Mouse (Mus musculus) ES-E14 (cell line): ENCODE measurements around the gene Dph2. TPM values are rescaled to one million over a fixed set of nuclear protein-coding genes. Genes with fewer than 3 reads are reported as not detected.

Source experiments
- DNase-seq: peaks from one replicate; pipeline ENCODE4 v3.0.0-alpha.2; 2013; ENCODE audit warnings: low read depth, low spot score
- H3K27ac ChIP-seq: 2 replicates; pipeline ENCODE4 v1.5.1; 2012; ENCODE audit warnings: low read depth, mild to moderate bottlenecking, low read length, moderate library complexity, mixed read lengths; ENCODE audit not compliant: poor library complexity, insufficient read depth, severe bottlenecking
- H3K36me3 ChIP-seq: 2 replicates; pipeline ENCODE4 v1.6.1; 2012; ENCODE audit warnings: mild to moderate bottlenecking, low read length, moderate library complexity, mixed read lengths; ENCODE audit not compliant: control insufficient read depth, poor library complexity, insufficient read depth, severe bottlenecking
- H3K4me1 ChIP-seq, 2 experiments: fragments of 150-350 bp in 1 of 2; sonication (generic) in 1 of 2; 2 replicates each; pipeline ENCODE4 v1.6.1; 2012; ENCODE audit warnings: low read length in 2 of 2, mild to moderate bottlenecking in 1 of 2, mixed read lengths in 1 of 2; ENCODE audit not compliant: control insufficient read depth in 2 of 2, insufficient read depth in 2 of 2, poor library complexity in 1 of 2
- H3K4me3 ChIP-seq, 2 experiments: fragments of 150-350 bp in 1 of 2; sonication (generic) in 1 of 2; 2 replicates each; pipeline ENCODE4 v1.5.1; 2012; ENCODE audit warnings: low read length in 2 of 2, low read depth in 1 of 2, mild to moderate bottlenecking in 1 of 2, mixed read lengths in 1 of 2; ENCODE audit not compliant: insufficient read depth in 1 of 2, poor library complexity in 1 of 2, severe bottlenecking in 1 of 2
- H3K9ac ChIP-seq: 2 replicates; pipeline ENCODE4 v1.6.1; 2012; ENCODE audit warnings: low read depth, mild to moderate bottlenecking, low read length, mixed read lengths; ENCODE audit not compliant: poor library complexity, insufficient read depth, severe bottlenecking
- H3K9me3 ChIP-seq: fragments of 150-350 bp; sonication (generic); 2 replicates; pipeline ENCODE4 v1.6.1; 2012; ENCODE audit warnings: low read depth, mild to moderate bottlenecking, low read length; ENCODE audit not compliant: control insufficient read depth, insufficient read depth
- CHD2 ChIP-seq: IDR thresholded peaks from 2 replicates; pipeline ENCODE4 v1.6.1; 2014; ENCODE audit warnings: mild to moderate bottlenecking, low read depth, low read length, inconsistent platforms
- HCFC1 ChIP-seq: IDR thresholded peaks from 2 replicates; pipeline ENCODE4 v1.6.1; 2012; ENCODE audit warnings: low read length, inconsistent platforms, borderline replicate concordance; ENCODE audit not compliant: insufficient read depth
- MAFK ChIP-seq: IDR thresholded peaks from 2 replicates; pipeline ENCODE4 v1.6.1; 2014; ENCODE audit warnings: mild to moderate bottlenecking, low read depth, low read length, inconsistent platforms; ENCODE audit not compliant: insufficient read depth
- ZC3H11A ChIP-seq: IDR thresholded peaks from 2 replicates; pipeline ENCODE4 v1.6.1; 2012; ENCODE audit warnings: low read depth, mild to moderate bottlenecking, inconsistent platforms, low read length, borderline replicate concordance
- ZNF384 ChIP-seq: IDR thresholded peaks from 2 replicates; pipeline ENCODE4 v1.6.1; 2012; ENCODE audit warnings: low read depth, low read length, inconsistent platforms
- in situ Hi-C, 2 experiments: fragments of 600-800 bp; cut with MboI; formaldehyde crosslinking; loops; one replicate each; pipeline ENCODE4 v1.15.1; 2025; ENCODE audit warnings: low sequenced_read_pairs in 2 of 2, inconsistent platforms in 1 of 2; ENCODE audit not compliant: unreplicated experiment in 2 of 2
- total RNA-seq: library from RNA; depleted of rRNA; stranded (reverse); fragments of 300-350 nt; gene quantifications from 2 replicates; pipeline ENCODE4 v1.2.3, GENCODE M21; 2012

The Dph2 gene
- total RNA-seq, 1 experiment: 25.1 TPM

DNA sequence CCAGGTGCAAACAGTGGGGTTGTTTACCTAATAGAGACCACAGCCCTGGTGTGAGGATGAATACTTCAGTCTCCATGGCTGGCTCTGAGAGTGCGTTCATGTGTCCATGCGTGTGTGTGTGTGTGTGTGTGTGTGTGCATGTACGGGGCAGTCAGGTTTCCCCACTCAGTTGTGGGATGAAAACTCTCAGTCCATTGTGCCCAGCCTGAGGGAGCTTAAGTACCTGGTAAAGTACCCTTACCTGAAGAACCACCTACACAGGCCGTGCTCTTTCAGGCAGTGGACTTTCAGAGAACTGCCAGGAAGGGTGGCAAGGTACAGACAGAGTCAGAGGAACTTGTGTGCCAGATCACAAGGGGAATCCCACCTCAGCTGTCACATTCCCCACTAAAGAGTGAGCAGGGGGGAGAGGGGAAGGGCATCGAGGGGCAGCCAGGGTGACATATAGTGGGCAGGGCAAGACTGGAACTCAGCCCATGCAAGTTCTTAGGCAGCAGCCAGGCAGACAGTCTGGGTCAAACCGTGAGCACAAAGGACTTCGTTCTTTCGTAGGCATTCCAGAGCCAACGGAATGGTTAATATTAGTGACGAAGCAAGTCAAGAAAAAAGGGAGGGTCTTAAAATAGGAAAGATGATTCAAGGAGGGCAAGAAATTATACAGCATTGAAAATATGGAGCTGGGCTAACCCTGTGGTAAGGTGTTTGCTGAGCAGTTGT lies 39.5 kb downstream of the Dph2 start:
- Histone ChIP-seq H3K27ac (no peak overlapping the region), H3K9ac (no peak overlapping the region), H3K4me1 (no peaks in the 10 kb centered on the region), H3K36me3 (peaks cover 9% of the 10 kb centered on the region; the same call in 1 of the 2 replicates), H3K4me3 (no peak overlapping the region), H3K9me3 (no peaks in the 10 kb centered on the region)
- TF ChIP-seq ZC3H11A: no peak
- no peak for TF ChIP-seq MAFK
- no peak for TF ChIP-seq ZNF384
- no peak for TF ChIP-seq CHD2
- no peak for DNase-seq
- in situ Hi-C loops: no loop called here

DNA sequence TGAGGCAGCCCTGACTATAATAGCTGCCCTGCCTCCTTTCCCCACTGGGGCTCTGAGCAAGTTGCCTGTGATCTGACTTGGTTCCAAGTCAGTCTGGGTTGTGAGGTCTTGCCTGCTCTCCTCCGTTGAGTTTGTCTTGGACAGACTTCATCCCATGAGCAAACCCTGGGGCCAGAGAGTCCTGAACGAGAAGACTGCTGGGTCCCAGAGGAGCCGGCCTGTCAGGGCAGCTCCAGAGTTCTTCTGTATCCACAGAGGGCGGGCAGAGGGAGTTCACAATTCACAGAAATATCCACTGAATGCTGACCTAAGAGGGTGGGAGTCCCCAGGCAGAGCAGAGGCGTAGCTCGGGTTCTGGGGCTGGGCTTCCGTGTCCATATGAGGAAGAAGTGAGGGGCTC lies 41.0 kb downstream of the Dph2 start:
- Histone ChIP-seq H3K36me3 (peaks cover 3% of the 10 kb centered on the region; the same call in 1 of the 2 replicates), H3K9me3 (no peaks in the 10 kb centered on the region), H3K9ac (no peak overlapping the region), H3K4me1 (no peaks in the 10 kb centered on the region), H3K4me3 (no peak overlapping the region), H3K27ac (no peak overlapping the region)
- in situ Hi-C loops: no loop called here
- no peak for DNase-seq
- TF ChIP-seq HCFC1: no peak
- TF ChIP-seq ZNF384: no peak
- TF ChIP-seq CHD2: no peak

DNA sequence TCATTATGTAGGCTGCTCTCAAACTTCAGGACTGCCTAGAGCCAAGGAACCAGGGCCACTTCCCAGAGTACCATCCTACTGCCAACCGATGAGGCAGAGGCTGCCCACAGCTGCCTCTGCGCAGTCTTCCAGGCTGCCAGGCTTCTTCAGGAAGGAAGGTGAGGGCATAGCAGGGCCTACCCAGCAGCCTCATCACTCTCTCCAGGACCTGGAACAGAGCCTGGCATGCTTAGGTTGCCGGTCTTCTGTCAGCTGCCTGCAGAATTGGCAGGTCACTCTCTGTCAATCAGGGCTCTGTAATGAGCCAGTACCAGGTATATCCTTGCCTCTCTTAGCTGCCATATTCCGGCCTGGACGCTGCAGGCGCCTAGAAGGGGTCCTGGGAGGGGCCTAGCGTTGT lies 41.7 kb downstream of the Dph2 start:
- TF ChIP-seq HCFC1 (no peak), CHD2 (no peak), ZNF384 (no peak), ZC3H11A (no peak), MAFK (no peak)
- H3K36me3 ChIP-seq: peaks cover 8% of the 10 kb centered on the region; the same call in 1 of the 2 replicates
- H3K4me3 ChIP-seq: no peak overlapping the region
- no peaks in the 10 kb centered on the region for H3K4me1 ChIP-seq
- no peak overlapping the region for H3K9ac ChIP-seq
- H3K27ac ChIP-seq: no peak overlapping the region
- in situ Hi-C loops: no loop called here
- no peaks in the 10 kb centered on the region for H3K9me3 ChIP-seq
- DNase-seq: no peak

GRCm38 (mm10) chr4:117849506-117849905 lies 42.3 kb downstream of the Dph2 start:
- TF ChIP-seq HCFC1: no peak
- no peak for TF ChIP-seq ZNF384
- no peak for TF ChIP-seq CHD2
- TF ChIP-seq MAFK: no peak
- TF ChIP-seq ZC3H11A: no peak
- H3K27ac ChIP-seq: no peak overlapping the region
- H3K36me3 ChIP-seq: peaks cover 10% of the 10 kb centered on the region; the same call in 1 of the 2 replicates
- H3K4me1 ChIP-seq: no peaks in the 10 kb centered on the region
- no peak overlapping the region for H3K9ac ChIP-seq
- in situ Hi-C loops: loop anchor here in 1 of 2 experiments (25.0 kb wide), 1 partner anchor 238 kb away; no protein-coding TSS in a partner anchor
- no peak overlapping the region for H3K4me3 ChIP-seq
- no peaks in the 10 kb centered on the region for H3K9me3 ChIP-seq
- no peak for DNase-seq
